Mouse (Mus musculus) olfactory bulb, adult 2 months (tissue): Measurements from ENCODE around the gene Ttc23.

Experiments used
- CTCF ChIP-seq: fragments of 200-500 bp; IDR thresholded peaks from 2 replicates; pipeline ENCODE4 v1.5.1; 2012; ENCODE audit warnings: low read depth, mild to moderate bottlenecking, low read length, moderate library complexity; ENCODE audit not compliant: insufficient read depth
- POLR2A ChIP-seq: fragments of 200-500 bp; IDR thresholded peaks from 2 replicates; pipeline ENCODE4 v1.6.1; 2012; ENCODE audit warnings: mild to moderate bottlenecking, low read depth, low read length, moderate library complexity; ENCODE audit not compliant: insufficient read depth

GRCm38 (mm10) chr7:67776636-67777305 lies 129.6 kb downstream of the Ttc23 start:
- TF ChIP-seq CTCF (no peak), POLR2A (no peak)
